Mouse (Mus musculus) cerebral cortex, adult 2 months (tissue): ENCODE measurements around the gene Cav2.

Experiments
- WGBS: fragments of 180-500 bp; shearing (Covaris S2); methylation state at CpG from one replicate; pipeline ENCODE4 v1.1.7; 2018; 5-methylcytosine and 5-hydroxymethylcytosine counted together

The Cav2 gene

GRCm38 (mm10) chr6:17280939-17281756 lies at the start of gene Cav2:
Gene Cav2 (plus strand): TSS chr6:17281185.
- 1% methylated on average over 40 of the region's 40 CpGs for WGBS

- 89% methylated on average over 1 of the region's 1 CpGs for WGBS
Observed at GRCm38 (mm10) chr6:17239693-17240092, 41.3 kb upstream of the Cav2 start.

- 95% methylated on average over 1 of the region's 1 CpGs for WGBS
Observed at GRCm38 (mm10) chr6:17241013-17241412, 40.0 kb upstream of the Cav2 start.

GRCm38 (mm10) chr6:17246959-17247358 lies 34.0 kb upstream of the Cav2 start:
- WGBS = 62% methylated on average over 2 of the region's 2 CpGs

GRCm38 (mm10) chr6:17247673-17248072 lies 33.3 kb upstream of the Cav2 start:
- WGBS = 50% methylated on average over 3 of the region's 3 CpGs

- 6% methylated on average over 1 of the region's 1 CpGs for WGBS
Observed at GRCm38 (mm10) chr6:17248241-17248640, 32.7 kb upstream of the Cav2 start.

GRCm38 (mm10) chr6:17251958-17252357 lies 29.0 kb upstream of the Cav2 start:
- 51% methylated on average over 1 of the region's 1 CpGs for WGBS

GRCm38 (mm10) chr6:17258142-17258541 lies 22.8 kb upstream of the Cav2 start:
- WGBS = 99% methylated on average over 1 of the region's 1 CpGs

GRCm38 (mm10) chr6:17258911-17259310 lies 22.1 kb upstream of the Cav2 start:
- WGBS = 94% methylated on average over 1 of the region's 1 CpGs

- 55% methylated on average over 2 of the region's 2 CpGs for WGBS
Observed at GRCm38 (mm10) chr6:17262786-17263185, 18.2 kb upstream of the Cav2 start.

GRCm38 (mm10) chr6:17265043-17265442 lies 15.9 kb upstream of the Cav2 start:
- 78% methylated on average over 4 of the region's 4 CpGs for WGBS

- WGBS = 54% methylated on average over 3 of the region's 3 CpGs
Observed at GRCm38 (mm10) chr6:17266466-17266865, 14.5 kb upstream of the Cav2 start.

- 95% methylated on average over 3 of the region's 3 CpGs for WGBS
Observed at GRCm38 (mm10) chr6:17278366-17278765, 2.6 kb upstream of the Cav2 start.

GRCm38 (mm10) chr6:17281757-17282092 lies 740 bp downstream of the Cav2 start:
- WGBS = 15% methylated on average over 8 of the region's 8 CpGs

- WGBS = 49% methylated on average over 5 of the region's 5 CpGs
Observed at GRCm38 (mm10) chr6:17282159-17282558, 1.2 kb downstream of the Cav2 start.

- WGBS = 66% methylated on average over 3 of the region's 3 CpGs
Observed at GRCm38 (mm10) chr6:17283834-17284233, 2.8 kb downstream of the Cav2 start.

- whole genome bisulfite sequencing = 75% methylated on average over 4 of the region's 4 CpGs
Observed at GRCm38 (mm10) chr6:17286381-17286780, 5.4 kb downstream of the Cav2 start.

GRCm38 (mm10) chr6:17295116-17295515 lies 14.1 kb downstream of the Cav2 start:
- WGBS = 79% methylated on average over 5 of the region's 5 CpGs

- under 1% methylated on average over 26 of the region's 26 CpGs for WGBS
Observed at GRCm38 (mm10) chr6:17305954-17306601, 25.1 kb downstream of the Cav2 start, which contains the start of gene Cav1. Gene Cav1 (plus strand): TSS chr6:17306335.

GRCm38 (mm10) chr6:17306602-17307325 lies 25.8 kb downstream of the Cav2 start:
- under 1% methylated on average over 19 of the region's 19 CpGs for WGBS

GRCm38 (mm10) chr6:17307461-17308115 lies 26.6 kb downstream of the Cav2 start:
- WGBS = 6% methylated on average over 31 of the region's 31 CpGs

GRCm38 (mm10) chr6:17308661-17309060 lies 27.7 kb downstream of the Cav2 start:
- 59% methylated on average over 2 of the region's 2 CpGs for WGBS
